Mouse (Mus musculus) myocyte (in vitro differentiated cells): ENCODE results near the gene Flot1.

ENCODE experiments used
- CEBPB ChIP-seq: IDR thresholded peaks from 2 replicates; pipeline ENCODE4 v1.6.1; 2011; ENCODE audit warnings: mild to moderate bottlenecking, moderate library complexity; ENCODE audit not compliant: poor library complexity, insufficient read depth, severe bottlenecking
- E2F4 ChIP-seq: IDR thresholded peaks from one replicate; pipeline ENCODE4 v1.6.1; 2011; ENCODE audit warnings: mild to moderate bottlenecking, control low read depth, moderate library complexity; ENCODE audit not compliant: insufficient read depth
- MAX ChIP-seq: IDR thresholded peaks from one replicate; pipeline ENCODE4 v1.6.1; 2011; ENCODE audit warnings: low read depth, mild to moderate bottlenecking, control low read depth
- MYOG ChIP-seq, 3 experiments: IDR thresholded peaks; one replicate each; pipeline ENCODE4 v1.6.1; 2011; ENCODE audit warnings: control low read depth in 2 of 3, low read depth in 2 of 3, mild to moderate bottlenecking in 2 of 3; ENCODE audit not compliant: insufficient read length in 2 of 3, control insufficient read depth in 1 of 3, insufficient read depth in 1 of 3
- POLR2A ChIP-seq: IDR thresholded peaks from one replicate; pipeline ENCODE4 v1.6.1; 2011; ENCODE audit warnings: low read depth, mild to moderate bottlenecking, control low read depth, moderate library complexity; ENCODE audit not compliant: insufficient read length
- POLR2AphosphoS2 ChIP-seq: IDR thresholded peaks from one replicate; pipeline ENCODE4 v1.6.1; 2011; ENCODE audit warnings: low read depth, control low read depth; ENCODE audit not compliant: insufficient read length
- REST ChIP-seq: IDR thresholded peaks from one replicate; pipeline ENCODE4 v1.6.1; 2011; ENCODE audit warnings: mild to moderate bottlenecking, control low read depth, moderate library complexity; ENCODE audit not compliant: insufficient read depth, insufficient read length
- SRF ChIP-seq: IDR thresholded peaks from one replicate; pipeline ENCODE4 v1.6.1; 2011; ENCODE audit warnings: low read depth; ENCODE audit not compliant: control insufficient read depth, insufficient read length
- TCF12 ChIP-seq: IDR thresholded peaks from one replicate; pipeline ENCODE4 v1.6.1; 2011; ENCODE audit warnings: mild to moderate bottlenecking, control low read depth; ENCODE audit not compliant: poor library complexity, insufficient read depth, severe bottlenecking
- TCF3 ChIP-seq: IDR thresholded peaks from one replicate; pipeline ENCODE4 v1.6.1; 2011; ENCODE audit warnings: low read depth, control low read depth; ENCODE audit not compliant: insufficient read length
- USF1 ChIP-seq: IDR thresholded peaks from one replicate; pipeline ENCODE4 v1.6.1; 2011; ENCODE audit warnings: low read depth, mild to moderate bottlenecking, control low read depth, moderate library complexity

DNA sequence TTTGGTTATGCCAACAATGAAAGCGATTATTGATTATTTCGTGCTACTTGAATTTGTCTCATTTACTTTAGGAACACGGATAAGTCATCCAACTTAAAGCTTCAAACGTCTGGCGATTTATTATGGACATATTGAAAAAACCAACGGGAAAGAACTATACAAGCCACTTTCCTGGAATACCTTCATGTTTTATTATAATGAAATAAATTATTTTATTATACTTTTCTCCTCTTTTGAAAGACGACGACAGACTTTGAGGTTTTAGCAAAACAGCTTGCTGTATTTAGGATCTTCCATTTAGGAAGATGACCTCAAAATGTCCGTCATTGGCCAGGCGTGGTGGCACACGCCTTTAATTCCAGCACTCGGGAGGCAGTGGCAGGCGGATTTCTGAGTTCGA is 17.5 kb downstream of the Flot1 start:
- TF ChIP-seq POLR2A (no peak), USF1 (no peak), TCF3 (no peak), E2F4 (no peak), MAX (no peak), REST (no peak), POLR2AphosphoS2 (no peak), TCF12 (no peak), MYOG (IDR thresholded peaks at IDR 0.05; ENCODE audit: control insufficient read depth in 1 of 3, insufficient read depth in 1 of 3, insufficient read length in 2 of 3, low read depth in 2 of 3) (no peak), CEBPB (no peak), SRF (no peak)
